Mouse (Mus musculus) urinary bladder, adult 2 months (tissue): ENCODE data around the gene Rnf186. TPM values are rescaled to one million over a fixed set of nuclear protein-coding genes. Genes with fewer than 3 reads are reported as not detected.
A peak's percentile ranks its signal among the peaks of the same experiment; 100 is the strongest.

Source experiments
- DNase-seq: peaks from one replicate; pipeline ENCODE4 v3.0.0; 2022; ENCODE audit warnings: low spot score
- polyA plus RNA-seq: library from polyadenylated mRNA; depleted of rRNA; stranded (reverse); fragments of >200 nt; gene quantifications from 2 replicates; pipeline ENCODE4 v1.2.3, GENCODE M21; 2012; rRNA removed

The Rnf186 gene
- 0.43 and 0.61 TPM in 2 replicates for polyA plus RNA-seq

GRCm38 (mm10) chr4:138966866-138967265, at the start of gene Rnf186:
TSS of gene Rnf186 (plus strand) at chr4:138967112.
- DNase-seq = peak; percentile 37

GRCm38 (mm10) chr4:138917282-138917681, 49.6 kb upstream of the Rnf186 start:
- no peak for DNase-seq

GRCm38 (mm10) chr4:138921254-138922130, 45.4 kb upstream of the Rnf186 start:
- DNase-seq = no peak

GRCm38 (mm10) chr4:138922131-138922459, 44.8 kb upstream of the Rnf186 start:
- DNase-seq = peak; percentile 94

GRCm38 (mm10) chr4:138925561-138925960, 41.4 kb upstream of the Rnf186 start:
- no peak for DNase-seq

GRCm38 (mm10) chr4:138933862-138934261, 33.0 kb upstream of the Rnf186 start:
- DNase-seq = no peak

- DNase-seq = no peak
These were observed 32.3 kb upstream of the Rnf186 start for GRCm38 (mm10) chr4:138934456-138935145.

GRCm38 (mm10) chr4:138938495-138939269, 28.2 kb upstream of the Rnf186 start:
- DNase-seq = no peak

- DNase-seq = no peak
These were observed 27.4 kb upstream of the Rnf186 start for GRCm38 (mm10) chr4:138939481-138939880.

GRCm38 (mm10) chr4:138941401-138941800, 25.5 kb upstream of the Rnf186 start:
- DNase-seq = no peak

- no peak for DNase-seq
These were observed 24.9 kb upstream of the Rnf186 start for GRCm38 (mm10) chr4:138941966-138942365.

- no peak for DNase-seq
These were observed 23.2 kb upstream of the Rnf186 start for GRCm38 (mm10) chr4:138943730-138944129.

GRCm38 (mm10) chr4:138948257-138948656, 18.7 kb upstream of the Rnf186 start:
- DNase-seq = no peak

GRCm38 (mm10) chr4:138958612-138959011, 8.3 kb upstream of the Rnf186 start:
- DNase-seq = no peak

GRCm38 (mm10) chr4:138959120-138959519, 7.8 kb upstream of the Rnf186 start:
- DNase-seq = no peak

- DNase-seq = no peak
These were observed 7.0 kb upstream of the Rnf186 start for GRCm38 (mm10) chr4:138959926-138960325.

- DNase-seq = no peak
These were observed 4.2 kb upstream of the Rnf186 start for GRCm38 (mm10) chr4:138962719-138963118.

- no peak for DNase-seq
These were observed 1.0 kb upstream of the Rnf186 start for GRCm38 (mm10) chr4:138965871-138966270.

GRCm38 (mm10) chr4:138967485-138967884, 573 bp downstream of the Rnf186 start:
- DNase-seq = no peak

- DNase-seq = no peak
These were observed 2.1 kb downstream of the Rnf186 start for GRCm38 (mm10) chr4:138968772-138969556.

- DNase-seq = no peak
These were observed 2.8 kb downstream of the Rnf186 start for GRCm38 (mm10) chr4:138969736-138970135.
